Mouse (Mus musculus): ENCODE results near the gene Tshr. TPM values are rescaled to one million over a fixed set of nuclear protein-coding genes. Genes with fewer than 3 reads are reported as not detected.
"Not testable (repeated sequence)": the region's sequence is repeated elsewhere in the genome, so short reads cannot be mapped to it uniquely, and the experiment has no call there.

The Tshr gene
- polyA plus RNA-seq, 1 experiment from 2014 or later, result 0.98 TPM

- Histone ChIP-seq H3K4me2 (ENCODE audit: low read length) (no peak overlapping the region), H3K4me3 (ENCODE audit: low read depth, low read length) (no peak overlapping the region), H3K9ac (ENCODE audit: low read length) (no peak overlapping the region), H3K9me3 (replicated peaks; ENCODE audit: control insufficient read depth, low read length) (no peaks in the 10 kb centered on the region), H3K4me1 (ENCODE audit: control insufficient read depth, insufficient read depth, low read length) (peaks cover 13% of the 10 kb centered on the region), H3K36me3 (ENCODE audit: control insufficient read depth, insufficient read depth, low read length) (peaks cover 59% of the 10 kb centered on the region), H3K27me3 (replicated peaks; ENCODE audit: control insufficient read depth, insufficient read depth, low read length) (no peaks in the 10 kb centered on the region), H3K27ac (ENCODE audit: low read depth, low read length) (no peak overlapping the region)
- no peak for DNase-seq (ENCODE audit: low spot score)
- no peak for ATAC-seq
- WGBS, result 100% methylated on average over 2 of the region's 2 CpGs
Observed at GRCm38 (mm10) chr12:91579665-91580064, 195.3 kb downstream of the Tshr start.

DNA sequence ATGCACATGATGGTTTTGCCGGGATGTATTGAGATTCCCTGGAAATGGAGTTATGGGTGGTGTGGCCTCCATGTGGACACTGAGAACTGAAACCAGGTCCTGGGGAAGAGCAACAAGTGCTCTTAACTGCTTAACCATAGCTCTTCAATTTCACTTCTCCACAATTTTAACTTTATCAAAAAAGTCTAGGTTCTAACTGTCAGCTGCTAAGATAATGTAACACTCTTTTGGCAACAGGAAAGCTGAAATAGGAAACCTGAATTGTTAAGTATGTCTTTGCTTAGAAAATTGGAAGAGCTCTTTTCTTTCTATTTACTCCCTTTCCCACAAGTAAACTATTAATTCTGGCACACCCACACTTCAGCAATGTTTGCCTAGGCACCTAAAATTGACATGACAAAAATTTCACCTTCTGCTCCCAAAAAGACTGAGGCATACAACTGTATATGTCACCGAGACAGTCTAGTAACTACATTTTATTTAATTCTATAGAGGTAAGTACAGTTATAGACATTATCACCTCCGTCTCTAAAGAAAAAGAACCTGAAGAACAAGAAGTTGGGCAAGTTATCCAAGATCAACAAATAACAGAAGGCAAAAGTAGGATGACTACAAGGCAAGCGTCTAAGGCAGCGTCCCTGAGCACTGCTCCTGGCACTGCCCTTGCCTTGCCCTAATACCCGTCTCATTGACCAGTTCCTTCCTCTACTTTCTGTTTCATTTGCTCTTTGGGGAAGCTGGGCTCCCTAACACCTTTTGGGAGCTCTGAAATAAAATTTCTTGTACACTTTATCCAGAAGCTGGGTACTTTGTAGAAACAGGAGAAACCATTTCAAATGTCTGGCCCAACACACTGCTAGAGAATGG, 197.1 kb downstream of the Tshr start:
- no peak overlapping the region for H3K9ac ChIP-seq (ENCODE audit: low read length)

DNA sequence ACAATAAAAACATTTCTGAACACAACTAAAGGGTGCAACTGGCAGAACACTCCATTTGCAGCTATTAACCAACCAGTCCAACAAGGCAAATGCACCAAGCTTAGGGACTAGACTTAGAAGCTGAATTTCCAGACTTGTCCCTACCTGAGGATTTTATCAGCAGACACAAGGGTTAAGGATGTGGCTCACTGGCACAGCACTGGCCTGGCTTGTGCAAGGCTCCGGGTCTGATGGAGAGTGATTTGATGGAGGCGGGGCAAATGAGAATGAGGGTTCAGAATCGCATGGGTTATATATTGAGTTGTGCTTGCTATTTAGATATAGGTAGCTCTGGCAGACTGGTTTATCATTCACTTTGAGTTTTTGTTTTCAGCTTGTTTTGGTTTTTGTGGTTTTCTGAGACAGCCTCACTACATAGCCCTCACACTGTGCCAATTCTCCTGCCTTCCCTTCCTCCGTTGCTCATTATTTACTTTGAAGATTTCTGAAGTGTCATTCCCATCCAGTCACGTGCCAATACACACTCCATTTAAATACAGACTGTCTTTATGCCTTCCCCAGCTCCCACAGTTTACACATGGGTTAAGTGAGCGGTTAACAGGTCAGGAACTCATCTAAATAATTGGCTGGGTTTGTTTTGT, 198.1 kb downstream of the Tshr start:
- Histone ChIP-seq H3K27ac (ENCODE audit: low read depth, low read length) (no peak overlapping the region), H3K9me3 (replicated peaks; ENCODE audit: control insufficient read depth, low read length) (no peaks in the 10 kb centered on the region), H3K4me3 (ENCODE audit: low read depth, low read length) (no peak overlapping the region), H3K4me1 (ENCODE audit: control insufficient read depth, insufficient read depth, low read length) (peaks cover 21% of the 10 kb centered on the region), H3K27me3 (replicated peaks; ENCODE audit: control insufficient read depth, insufficient read depth, low read length) (no peaks in the 10 kb centered on the region), H3K36me3 (ENCODE audit: control insufficient read depth, insufficient read depth, low read length) (peaks cover 53% of the 10 kb centered on the region), H3K9ac (ENCODE audit: low read length) (no peak overlapping the region), H3K4me2 (ENCODE audit: low read length) (no peak overlapping the region)
- peak; percentile 35 for ATAC-seq
- DNase-seq (ENCODE audit: low spot score), result no peak
- 35% methylated on average over 6 of the region's 6 CpGs for WGBS

More for the DNA sequence above, 197.1 kb downstream of the Tshr start:
- Histone ChIP-seq H3K36me3 (ENCODE audit: control insufficient read depth, insufficient read depth, low read length) (peaks cover 57% of the 10 kb centered on the region), H3K4me2 (ENCODE audit: low read length) (no peak overlapping the region), H3K27ac (ENCODE audit: low read depth, low read length) (no peak overlapping the region), H3K4me1 (ENCODE audit: control insufficient read depth, insufficient read depth, low read length) (peaks cover 13% of the 10 kb centered on the region), H3K4me3 (ENCODE audit: low read depth, low read length) (no peak overlapping the region), H3K27me3 (replicated peaks; ENCODE audit: control insufficient read depth, insufficient read depth, low read length) (no peaks in the 10 kb centered on the region), H3K9me3 (replicated peaks; ENCODE audit: control insufficient read depth, low read length) (no peaks in the 10 kb centered on the region)
- DNase-seq (ENCODE audit: low spot score), result no peak
- ATAC-seq, result no peak
- WGBS, result 89% methylated on average over 6 of the region's 6 CpGs

DNA sequence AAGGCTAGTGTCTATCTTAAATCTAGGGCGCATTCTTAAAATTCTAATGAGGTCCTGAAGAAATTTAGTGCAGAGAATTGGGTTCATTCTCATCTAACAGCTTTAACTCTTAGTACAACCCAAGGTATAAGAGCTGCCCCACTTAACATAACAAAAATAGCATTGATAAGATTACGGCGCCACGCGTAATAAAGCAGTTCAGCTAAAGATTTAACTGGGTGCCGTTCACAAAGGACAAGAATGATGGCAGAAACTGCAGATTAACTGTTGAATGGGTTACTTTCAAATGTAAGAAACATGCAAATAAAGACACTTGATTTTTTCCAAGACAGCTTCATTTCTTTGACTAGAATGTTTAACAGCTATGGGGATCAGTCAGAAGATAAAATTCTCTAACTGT, 199.0 kb downstream of the Tshr start:
- H3K9ac ChIP-seq (ENCODE audit: low read length), result peak overlapping the region; percentile 35; the same call in 1 of the 2 replicates
- no peaks in the 10 kb centered on the region for H3K9me3 ChIP-seq (replicated peaks; ENCODE audit: control insufficient read depth, low read length)
- peaks cover 46% of the 10 kb centered on the region for H3K36me3 ChIP-seq (ENCODE audit: control insufficient read depth, insufficient read depth, low read length)
- peaks cover 21% of the 10 kb centered on the region for H3K4me1 ChIP-seq (ENCODE audit: control insufficient read depth, insufficient read depth, low read length)
- 17% methylated on average over 6 of the region's 6 CpGs for WGBS
- DNase-seq (ENCODE audit: low spot score), result no peak
- H3K4me2 ChIP-seq (ENCODE audit: low read length), result peak overlapping the region; percentile 30
- no peak overlapping the region for H3K27ac ChIP-seq (ENCODE audit: low read depth, low read length)
- no peaks in the 10 kb centered on the region for H3K27me3 ChIP-seq (replicated peaks; ENCODE audit: control insufficient read depth, insufficient read depth, low read length)
- ATAC-seq, result no peak
- H3K4me3 ChIP-seq (ENCODE audit: low read depth, low read length), result no peak overlapping the region

DNA sequence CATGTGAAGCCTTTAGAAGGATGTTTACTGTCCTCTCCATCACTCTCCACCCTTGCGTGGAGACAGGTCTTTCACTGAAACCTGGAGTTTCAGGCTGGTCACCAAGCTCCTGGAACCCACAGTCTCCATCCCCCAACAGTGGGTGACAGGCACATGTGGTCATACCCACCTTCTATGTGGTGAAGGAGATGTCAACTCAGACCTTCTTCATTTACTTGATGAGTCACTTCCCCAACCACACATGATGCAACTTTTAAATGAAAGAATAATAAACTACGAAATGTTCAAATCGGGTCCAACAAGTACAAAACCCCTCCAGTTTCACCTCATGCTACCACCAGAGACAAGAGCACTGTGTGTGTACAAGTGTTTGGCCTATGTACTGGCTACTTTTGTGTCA, 200.8 kb downstream of the Tshr start:
- Histone ChIP-seq H3K4me2 (ENCODE audit: low read length) (no peak overlapping the region), H3K27me3 (replicated peaks; ENCODE audit: control insufficient read depth, insufficient read depth, low read length) (no peaks in the 10 kb centered on the region), H3K36me3 (ENCODE audit: control insufficient read depth, insufficient read depth, low read length) (peaks cover 40% of the 10 kb centered on the region), H3K4me3 (ENCODE audit: low read depth, low read length) (no peak overlapping the region), H3K9me3 (replicated peaks; ENCODE audit: control insufficient read depth, low read length) (no peaks in the 10 kb centered on the region), H3K27ac (ENCODE audit: low read depth, low read length) (no peak overlapping the region), H3K4me1 (ENCODE audit: control insufficient read depth, insufficient read depth, low read length) (peaks cover 21% of the 10 kb centered on the region), H3K9ac (ENCODE audit: low read length) (no peak overlapping the region)
- ATAC-seq (no peak), DNase-seq (ENCODE audit: low spot score) (no peak)
- 95% methylated on average over 3 of the region's 3 CpGs for WGBS

DNA sequence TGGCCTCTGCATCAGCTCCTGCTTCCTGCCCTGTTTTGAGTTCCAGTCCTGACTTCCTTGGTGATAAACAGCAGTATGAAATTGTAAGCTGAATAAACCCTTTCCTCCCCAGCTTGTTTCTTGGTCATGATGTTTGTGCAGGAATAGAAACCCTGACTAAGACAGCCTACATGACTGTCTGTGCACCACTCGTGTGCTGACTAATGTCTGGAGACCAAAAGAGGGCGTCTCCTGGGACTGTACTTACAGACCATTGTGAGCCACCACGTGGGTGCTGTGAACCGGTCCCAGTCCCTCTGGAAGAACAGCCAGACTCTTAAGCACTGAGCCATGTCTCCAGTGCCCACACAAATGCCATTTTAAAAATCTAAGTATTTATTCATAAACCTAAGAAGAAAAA, 201.5 kb downstream of the Tshr start:
- H3K27me3 ChIP-seq (replicated peaks; ENCODE audit: control insufficient read depth, insufficient read depth, low read length); H3K4me2 ChIP-seq (ENCODE audit: low read length); H3K9ac ChIP-seq (ENCODE audit: low read length); H3K4me3 ChIP-seq (ENCODE audit: low read depth, low read length); H3K9me3 ChIP-seq (replicated peaks; ENCODE audit: control insufficient read depth, low read length); ATAC-seq; H3K27ac ChIP-seq (ENCODE audit: low read depth, low read length); DNase-seq (ENCODE audit: low spot score): not testable (repeated sequence)
- WGBS, result 97% methylated on average over 4 of the region's 4 CpGs
- Histone ChIP-seq H3K4me1 (ENCODE audit: control insufficient read depth, insufficient read depth, low read length) (peaks cover 23% of the 10 kb centered on the region), H3K36me3 (ENCODE audit: control insufficient read depth, insufficient read depth, low read length) (peaks cover 36% of the 10 kb centered on the region)

- Histone ChIP-seq H3K36me3 (ENCODE audit: control insufficient read depth, insufficient read depth, low read length) (peaks cover 26% of the 10 kb centered on the region), H3K9ac (ENCODE audit: low read length) (peak overlapping the region; percentile 100), H3K4me1 (ENCODE audit: control insufficient read depth, insufficient read depth, low read length) (peaks cover 27% of the 10 kb centered on the region), H3K4me2 (ENCODE audit: low read length) (peak overlapping the region; percentile 68), H3K4me3 (ENCODE audit: low read depth, low read length) (peak overlapping the region; percentile 91), H3K27me3 (replicated peaks; ENCODE audit: control insufficient read depth, insufficient read depth, low read length) (no peaks in the 10 kb centered on the region), H3K27ac (ENCODE audit: low read depth, low read length) (peak overlapping the region; percentile 100; the same call in 1 of the 2 replicates), H3K9me3 (replicated peaks; ENCODE audit: control insufficient read depth, low read length) (no peaks in the 10 kb centered on the region)
- ATAC-seq (no peak), DNase-seq (ENCODE audit: low spot score) (no peak)
- WGBS, result 37% methylated on average over 3 of the region's 3 CpGs
Observed at GRCm38 (mm10) chr12:91587077-91587476, 202.7 kb downstream of the Tshr start.

DNA sequence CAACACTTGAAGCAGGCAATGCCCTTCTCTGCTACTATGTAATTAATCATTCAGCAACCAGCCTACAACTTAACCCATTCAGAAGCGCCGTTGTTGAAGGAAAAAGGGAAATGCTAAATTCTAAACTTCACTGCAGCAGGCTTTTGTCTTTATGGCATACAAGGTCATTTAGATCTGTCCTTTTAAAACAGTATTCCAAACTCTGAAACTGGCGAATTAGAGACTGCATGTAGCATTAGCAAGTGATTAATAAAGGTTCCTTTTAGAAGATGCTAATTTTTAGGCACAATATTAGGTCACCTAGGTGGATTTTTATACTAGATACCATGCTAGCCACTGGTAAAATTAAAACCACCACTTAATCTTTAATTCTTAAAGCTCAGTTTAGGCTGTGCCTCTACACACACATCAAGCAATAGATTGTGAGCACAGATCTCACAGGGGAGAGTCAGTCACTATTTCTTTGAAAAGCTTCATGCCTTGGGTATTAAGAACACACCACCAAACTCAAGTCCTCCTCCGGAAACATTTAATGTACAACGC, 203.2 kb downstream of the Tshr start:
- peak overlapping the region; percentile 68 for H3K4me2 ChIP-seq (ENCODE audit: low read length)
- H3K27me3 ChIP-seq (replicated peaks; ENCODE audit: control insufficient read depth, insufficient read depth, low read length), result no peaks in the 10 kb centered on the region
- H3K4me3 ChIP-seq (ENCODE audit: low read depth, low read length), result peak overlapping the region; percentile 91
- peak overlapping the region; percentile 100 for H3K27ac ChIP-seq (ENCODE audit: low read depth, low read length)
- DNase-seq (ENCODE audit: low spot score) (peak; percentile 50), ATAC-seq (no peak)
- H3K4me1 ChIP-seq (ENCODE audit: control insufficient read depth, insufficient read depth, low read length), result peaks cover 27% of the 10 kb centered on the region
- WGBS, result 2% methylated on average over 5 of the region's 5 CpGs
- H3K36me3 ChIP-seq (ENCODE audit: control insufficient read depth, insufficient read depth, low read length), result peaks cover 23% of the 10 kb centered on the region
- no peaks in the 10 kb centered on the region for H3K9me3 ChIP-seq (replicated peaks; ENCODE audit: control insufficient read depth, low read length)
- peak overlapping the region; percentile 100 for H3K9ac ChIP-seq (ENCODE audit: low read length)
